Mouse (Mus musculus): Measurements from ENCODE around the gene Gm13420. TPM values are rescaled to one million over a fixed set of nuclear protein-coding genes. Genes with fewer than 3 reads are reported as not detected.

Gm13420 gene
- not detected for polyA plus RNA-seq (2017; shearing (Covaris generic))

GRCm38 (mm10) chr2:29751497-29751896 is at the start of gene Gm13420:
TSS of gene Gm13420 (minus strand) at chr2:29751685.

GRCm38 (mm10) chr2:29787937-29788681 is 36.6 kb upstream of the Gm13420 start, which contains the start of gene Trub2:
TSS of gene Trub2 (minus strand) at chr2:29788502.

GRCm38 (mm10) chr2:29787104-29787917 is 35.8 kb upstream of the Gm13420 start, which contains the start of gene Coq4:
TSS of gene Coq4 (plus strand) at chr2:29787493.

Other genes with a start within 250 kb of the Gm13420 start
- gene Rapgef1, start 132.0 kb downstream of the Gm13420 start, polyA plus RNA-seq (2017; shearing (Covaris generic)): 7.7 TPM
- gene Gm13547, start 7.6 kb upstream of the Gm13420 start, polyA plus RNA-seq (2017; shearing (Covaris generic)): not detected
- gene Coq4, start 35.8 kb upstream of the Gm13420 start, polyA plus RNA-seq (2017; shearing (Covaris generic)): 9.7 TPM
- gene Trub2, start 36.8 kb upstream of the Gm13420 start, polyA plus RNA-seq (2017; shearing (Covaris generic)): 42.3 TPM
- gene Slc27a4, start 50.9 kb upstream of the Gm13420 start, polyA plus RNA-seq (2017; shearing (Covaris generic)): 2.3 TPM
- gene Urm1, start 68.4 kb upstream of the Gm13420 start, polyA plus RNA-seq (2017; shearing (Covaris generic)): 25.6 TPM
- gene Cercam, start 117.5 kb upstream of the Gm13420 start, polyA plus RNA-seq (2017; shearing (Covaris generic)): 0.66 TPM
- gene Odf2, start 137.5 kb upstream of the Gm13420 start, polyA plus RNA-seq (2017; shearing (Covaris generic)): 84.6 TPM
- 79.3 TPM for gene Gle1, start 183.7 kb upstream of the Gm13420 start, polyA plus RNA-seq (2017; shearing (Covaris generic))
- 126 TPM for gene Sptan1, start 213.9 kb upstream of the Gm13420 start, polyA plus RNA-seq (2017; shearing (Covaris generic))